Mouse (Mus musculus) midbrain, embryonic 11.5 days (tissue): ENCODE measurements around the gene Srgap3. TPM values are rescaled to one million over a fixed set of nuclear protein-coding genes. Genes with fewer than 3 reads are reported as not detected.

ENCODE experiments used
- ATAC-seq: fragments of 200-750 bp; cut with Nextera tagmentation; 2 replicates; pipeline ENCODE4 v1.8.0; 2017; ENCODE audit warnings: moderate TSS enrichment, moderate library complexity; ENCODE audit not compliant: low FRiP score
- DNase-seq: peaks from one replicate; pipeline ENCODE4 v3.0.0; 2015; ENCODE audit warnings: low spot score; ENCODE audit errors: missing footprints
- H3K27ac ChIP-seq: fragments of 300-500 bp; sonication (generic); 2 replicates; pipeline ENCODE4 v1.5.1; 2014; ENCODE audit warnings: low read depth, low read length
- H3K27me3 ChIP-seq: fragments of 300-500 bp; sonication (generic); 2 replicates; pipeline ENCODE4 v1.6.1; 2014; ENCODE audit warnings: mild to moderate bottlenecking, low read length, moderate library complexity, mixed read lengths; ENCODE audit not compliant: control insufficient read depth, insufficient read depth
- H3K36me3 ChIP-seq: fragments of 300-500 bp; sonication (generic); 2 replicates; pipeline ENCODE4 v1.6.1; 2014; ENCODE audit warnings: mild to moderate bottlenecking, low read length, moderate library complexity, mixed read lengths; ENCODE audit not compliant: control insufficient read depth, insufficient read depth
- H3K4me1 ChIP-seq: fragments of 300-500 bp; sonication (generic); 2 replicates; pipeline ENCODE4 v1.6.1; 2014; ENCODE audit warnings: low read length; ENCODE audit not compliant: control insufficient read depth, insufficient read depth
- H3K4me2 ChIP-seq: fragments of 300-500 bp; sonication (generic); 2 replicates; pipeline ENCODE4 v1.6.1; 2014; ENCODE audit warnings: mild to moderate bottlenecking, moderate library complexity
- H3K4me3 ChIP-seq: fragments of 300-500 bp; sonication (generic); 2 replicates; pipeline ENCODE4 v1.5.1; 2014; ENCODE audit warnings: low read depth, low read length
- H3K9ac ChIP-seq: fragments of 300-500 bp; sonication (generic); 2 replicates; pipeline ENCODE4 v1.6.1; 2014; ENCODE audit warnings: low read length
- H3K9me3 ChIP-seq: fragments of 300-500 bp; sonication (generic); 2 replicates; pipeline ENCODE4 v1.6.1; 2016; ENCODE audit warnings: low read length; ENCODE audit not compliant: control insufficient read depth
- WGBS: fragments of 180-500 bp; shearing (Covaris S2); extraction: QIAGEN DNeasy Blood & Tissue Kit; methylation state at CpG from one replicate; pipeline ENCODE4 v1.1.7; 2014; 5-methylcytosine and 5-hydroxymethylcytosine counted together
- polyA plus RNA-seq: library from polyadenylated mRNA; unstranded; fragments of >200 nt; fragmentation: Nextera tagmentation; extraction: Ambion mirVana; gene quantifications from 2 replicates; pipeline ENCODE4 v1.2.1, GENCODE M21; 2014

The Srgap3 gene
- polyA plus RNA-seq, 1 experiment from 2014 or later = 48.9 TPM

- peaks cover 55% of the 10 kb centered on the region for H3K4me1 ChIP-seq
- peak overlapping the region; percentile 38 for H3K4me2 ChIP-seq
- H3K9ac ChIP-seq = peak overlapping the region; percentile 57
- H3K9me3 ChIP-seq = no peaks in the 10 kb centered on the region
- peak overlapping the region; percentile 97 for H3K27ac ChIP-seq
- ATAC-seq = peak; percentile 14
- no peak overlapping the region; the same call in 1 of the 2 replicates for H3K4me3 ChIP-seq
- peak; percentile 87 for DNase-seq
- WGBS = 75% methylated on average over 5 of the region's 5 CpGs
- H3K27me3 ChIP-seq = no peaks in the 10 kb centered on the region
- 0 out of 2 replicates have a peak, but pooled peaks cover 2% of the 10 kb centered on the region for H3K36me3 ChIP-seq
Measured at GRCm38 (mm10) chr6:112903796-112904195, 43.3 kb downstream of the Srgap3 start.

- ATAC-seq = peak; percentile 91
- H3K9me3 ChIP-seq = no peaks in the 10 kb centered on the region
- 0 out of 2 replicates have a peak, but pooled peaks cover 2% of the 10 kb centered on the region for H3K36me3 ChIP-seq
- 1% methylated on average over 7 of the region's 7 CpGs for WGBS
- H3K4me3 ChIP-seq = peak overlapping the region; percentile 2; the same call in 1 of the 2 replicates
- peak overlapping the region; percentile 38 for H3K4me2 ChIP-seq
- no peaks in the 10 kb centered on the region for H3K27me3 ChIP-seq
- DNase-seq = peak; percentile 97
- peak overlapping the region; percentile 97 for H3K27ac ChIP-seq
- peak overlapping the region; percentile 57 for H3K9ac ChIP-seq
- H3K4me1 ChIP-seq = peaks cover 61% of the 10 kb centered on the region
Measured at GRCm38 (mm10) chr6:112903226-112903625, 43.8 kb downstream of the Srgap3 start.

GRCm38 (mm10) chr6:112902791-112903190 is 44.3 kb downstream of the Srgap3 start:
- Histone ChIP-seq H3K4me3 (no peak overlapping the region; the same call in 1 of the 2 replicates), H3K4me2 (peak overlapping the region; percentile 38; the same call in 1 of the 2 replicates), H3K27ac (peak overlapping the region; percentile 97), H3K36me3 (0 out of 2 replicates have a peak, but pooled peaks cover 2% of the 10 kb centered on the region), H3K9me3 (no peaks in the 10 kb centered on the region), H3K9ac (peak overlapping the region; percentile 41), H3K27me3 (no peaks in the 10 kb centered on the region), H3K4me1 (peaks cover 64% of the 10 kb centered on the region)
- DNase-seq (peak; percentile 93), ATAC-seq (peak; percentile 82)
- 2% methylated on average over 4 of the region's 4 CpGs for WGBS

- Histone ChIP-seq H3K9ac (peak overlapping the region; percentile 40; the same call in 1 of the 2 replicates), H3K9me3 (no peaks in the 10 kb centered on the region), H3K4me2 (peak overlapping the region; percentile 40), H3K27me3 (no peaks in the 10 kb centered on the region), H3K36me3 (no peaks in the 10 kb centered on the region), H3K27ac (peak overlapping the region; percentile 97), H3K4me1 (peaks cover 81% of the 10 kb centered on the region), H3K4me3 (peak overlapping the region; percentile 12; the same call in 1 of the 2 replicates)
- 18% methylated on average over 6 of the region's 6 CpGs for WGBS
- ATAC-seq (peak; percentile 69), DNase-seq (peak; percentile 93)
Measured at GRCm38 (mm10) chr6:112900306-112900705, 46.8 kb downstream of the Srgap3 start.

- DNase-seq (peak; percentile 88), ATAC-seq (no peak)
- Histone ChIP-seq H3K27ac (peak overlapping the region; percentile 97), H3K36me3 (no peaks in the 10 kb centered on the region), H3K27me3 (no peaks in the 10 kb centered on the region), H3K4me3 (peak overlapping the region; percentile 12; the same call in 1 of the 2 replicates), H3K4me1 (peaks cover 77% of the 10 kb centered on the region), H3K4me2 (peak overlapping the region; percentile 40), H3K9ac (peak overlapping the region; percentile 47), H3K9me3 (no peaks in the 10 kb centered on the region)
- WGBS = 36% methylated on average over 1 of the region's 1 CpGs
Measured at GRCm38 (mm10) chr6:112899711-112900110, 47.4 kb downstream of the Srgap3 start.

GRCm38 (mm10) chr6:112899276-112899675 is 47.8 kb downstream of the Srgap3 start:
- ATAC-seq (no peak), DNase-seq (peak; percentile 91)
- Histone ChIP-seq H3K4me1 (peaks cover 73% of the 10 kb centered on the region), H3K9ac (peak overlapping the region; percentile 47), H3K27ac (peak overlapping the region; percentile 97), H3K9me3 (no peaks in the 10 kb centered on the region), H3K36me3 (no peaks in the 10 kb centered on the region), H3K4me3 (peak overlapping the region; percentile 12; the same call in 1 of the 2 replicates), H3K4me2 (peak overlapping the region; percentile 40), H3K27me3 (no peaks in the 10 kb centered on the region)
- WGBS = 54% methylated on average over 5 of the region's 5 CpGs

- H3K9ac ChIP-seq = peak overlapping the region; percentile 47; the same call in 1 of the 2 replicates
- no peak for ATAC-seq
- peaks cover 65% of the 10 kb centered on the region for H3K4me1 ChIP-seq
- no peaks in the 10 kb centered on the region for H3K27me3 ChIP-seq
- no peaks in the 10 kb centered on the region for H3K9me3 ChIP-seq
- DNase-seq = no peak
- peak overlapping the region; percentile 40 for H3K4me2 ChIP-seq
- 0 out of 2 replicates have a peak overlapping the region, but pooled peaks have one; percentile 12 for H3K4me3 ChIP-seq
- 63% methylated on average over 4 of the region's 4 CpGs for WGBS
- H3K27ac ChIP-seq = no peak overlapping the region
- no peaks in the 10 kb centered on the region for H3K36me3 ChIP-seq
Measured at GRCm38 (mm10) chr6:112898435-112898834, 48.6 kb downstream of the Srgap3 start.

GRCm38 (mm10) chr6:112896372-112896771 is 50.7 kb downstream of the Srgap3 start:
- peaks cover 50% of the 10 kb centered on the region for H3K4me1 ChIP-seq

GRCm38 (mm10) chr6:112890331-112890751 is 56.7 kb downstream of the Srgap3 start:
- Histone ChIP-seq H3K27me3 (no peaks in the 10 kb centered on the region), H3K27ac (no peak overlapping the region), H3K4me1 (peaks cover 9% of the 10 kb centered on the region), H3K4me3 (no peak overlapping the region), H3K4me2 (no peak overlapping the region), H3K36me3 (0 out of 2 replicates have a peak, but pooled peaks cover 2% of the 10 kb centered on the region), H3K9ac (no peak overlapping the region), H3K9me3 (no peaks in the 10 kb centered on the region)
- DNase-seq (no peak), ATAC-seq (no peak)
- 86% methylated on average over 2 of the region's 2 CpGs for WGBS

More at GRCm38 (mm10) chr6:112896372-112896771, 50.7 kb downstream of the Srgap3 start:
- peak overlapping the region; percentile 74 for H3K27ac ChIP-seq
- ATAC-seq = peak; percentile 67
- DNase-seq = peak; percentile 92
- H3K4me3 ChIP-seq = no peak overlapping the region
- peak overlapping the region; percentile 45 for H3K9ac ChIP-seq
- H3K9me3 ChIP-seq = no peaks in the 10 kb centered on the region
- no peaks in the 10 kb centered on the region for H3K36me3 ChIP-seq
- WGBS = 14% methylated on average over 11 of the region's 11 CpGs
- H3K27me3 ChIP-seq = no peaks in the 10 kb centered on the region
- peak overlapping the region; percentile 33 for H3K4me2 ChIP-seq
